8 mouse cellular contexts compared by ENCODE assay signal in the genomic region with DNA sequence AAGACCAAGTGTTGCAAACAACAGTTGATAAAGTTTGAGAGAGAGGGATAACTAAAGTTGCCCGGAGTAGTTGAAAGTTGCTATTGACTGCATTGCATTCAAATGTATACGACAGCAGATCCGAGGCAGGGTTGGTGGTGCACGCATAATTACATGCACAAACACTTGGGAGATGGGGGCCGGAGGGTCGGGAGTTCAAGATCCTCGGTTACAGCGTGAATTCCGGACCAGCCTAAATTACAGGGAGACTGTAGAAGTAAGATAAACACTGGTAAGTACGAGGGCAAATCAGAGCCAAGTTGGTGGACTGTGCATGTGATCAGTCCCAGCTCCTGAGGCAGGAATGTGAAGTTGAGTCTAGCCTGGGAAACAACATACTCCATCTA. TPM values are rescaled to one million over a fixed set of nuclear protein-coding genes. Genes with fewer than 3 reads are reported as not detected.
DNase-seq lines count a peak whose midpoint lies in the region; ATAC-seq and TF ChIP-seq lines count a peak whose summit lies in the region.

No protein-coding gene starts in this region.

- WGBS in cerebellum, adult 2 months, result 2% methylated on average over 10 of the region's 10 CpGs
- WGBS in forebrain, embryonic 13.5 days, result 4% methylated on average over 10 of the region's 10 CpGs
- 1% methylated on average over 10 of the region's 10 CpGs for WGBS in liver, embryonic 13.5 days (ENCODE audit: insufficient replicate concordance)

- H3K36me3 ChIP-seq in forebrain, embryonic 13.5 days (ENCODE audit: poor library complexity, severe bottlenecking), result peaks cover 36% of the 10 kb centered on the region
- H3K36me3 ChIP-seq in liver, embryonic 13.5 days, result peaks cover 32% of the 10 kb centered on the region

- H3K27me3 ChIP-seq in cerebellum, adult 2 months (ENCODE audit: control insufficient read depth, insufficient read depth, low read length), result no peaks in the 10 kb centered on the region
- no peaks in the 10 kb centered on the region for H3K27me3 ChIP-seq in forebrain, embryonic 13.5 days
- H3K27me3 ChIP-seq in liver, embryonic 13.5 days, result no peaks in the 10 kb centered on the region

- ATAC-seq in forebrain, embryonic 13.5 days, result peak; percentile 48; the same call in 1 of the 2 replicates
- ATAC-seq in liver, embryonic 13.5 days (ENCODE audit: low read depth), result peak; percentile 20; the same call in 1 of the 2 replicates

- peak overlapping the region; percentile 97 for H3K4me2 ChIP-seq in forebrain, embryonic 13.5 days
- peak overlapping the region; percentile 76 for H3K4me2 ChIP-seq in liver, embryonic 13.5 days

- peak in 1 of 2 experiments; percentile 16 for DNase-seq in cerebellum, adult 2 months
- DNase-seq in cerebellum, adult 11-12 months, result no peak
- peak; percentile 37 for DNase-seq in 3T3-L1 (ENCODE audit: low read depth, low spot score)
- no peak for DNase-seq in liver, embryonic 13.5 days
- DNase-seq in frontal cortex, postnatal 25 days (ENCODE audit: low spot score in 2 of 2), result no peak
- DNase-seq in yolk sac, embryonic 10.5 days (ENCODE audit: low spot score), result no peak
- no peak for DNase-seq in ovary, postnatal 10 days (ENCODE audit: low spot score)

- no peak overlapping the region for H3K27ac ChIP-seq in cerebellum, adult 2 months (ENCODE audit: insufficient read depth, low read length)
- no peak overlapping the region for H3K27ac ChIP-seq in forebrain, embryonic 13.5 days
- H3K27ac ChIP-seq in liver, embryonic 13.5 days, result 0 out of 2 replicates have a peak overlapping the region, but pooled peaks have one; percentile 10

- H3K4me3 ChIP-seq in cerebellum, adult 2 months (replicated peaks; ENCODE audit: insufficient read depth, low read depth, low read length), result peak overlapping the region; percentile 77
- peak overlapping the region; percentile 94 for H3K4me3 ChIP-seq in forebrain, embryonic 13.5 days
- peak overlapping the region; percentile 92 for H3K4me3 ChIP-seq in liver, embryonic 13.5 days (replicated peaks)

- peak overlapping the region; percentile 90 for H3K9ac ChIP-seq in forebrain, embryonic 13.5 days
- peak overlapping the region; percentile 79 for H3K9ac ChIP-seq in liver, embryonic 13.5 days

- H3K4me1 ChIP-seq in cerebellum, adult 2 months (ENCODE audit: control insufficient read depth, insufficient read depth, low read length), result peaks cover 3% of the 10 kb centered on the region; the same call in 1 of the 2 replicates
- peaks cover 14% of the 10 kb centered on the region for H3K4me1 ChIP-seq in forebrain, embryonic 13.5 days
- H3K4me1 ChIP-seq in liver, embryonic 13.5 days (replicated peaks), result peaks cover 19% of the 10 kb centered on the region

- no peak for TF ChIP-seq POLR2A in cerebellum, adult 2 months (IDR thresholded peaks at IDR 0.05; ENCODE audit: borderline replicate concordance, insufficient read depth, low read length)

- no peak for TF ChIP-seq CTCF in cerebellum, adult 2 months (IDR thresholded peaks at IDR 0.05; ENCODE audit: borderline replicate concordance, insufficient read depth, low read depth, low read length)

- H3K9me3 ChIP-seq in forebrain, embryonic 13.5 days (replicated peaks), result no peaks in the 10 kb centered on the region
- no peaks in the 10 kb centered on the region for H3K9me3 ChIP-seq in liver, embryonic 13.5 days (replicated peaks)

RNA-seq across cellular contexts. Expression of a gene that starts 0.6 kb away (rescaled TPM):
- polyA plus RNA-seq in cerebellum, adult 2 months (2012; rRNA removed), result 35.8 and 40.7 TPM in 2 replicates
- 50.4 and 57.9 TPM in 2 replicates for polyA plus RNA-seq in forebrain, embryonic 13.5 days (2015; fragmentation: Nextera tagmentation; extraction: Ambion mirVana)
- polyA plus RNA-seq in liver, embryonic 13.5 days (2015; fragmentation: Nextera tagmentation; extraction: Ambion mirVana), result 31.7 and 33.7 TPM in 2 replicates

RNA-seq across cellular contexts. Expression of a gene that starts 17.4 kb away (rescaled TPM):
- 30.4 and 31.4 TPM in 2 replicates for polyA plus RNA-seq in cerebellum, adult 2 months (2012; rRNA removed)
- polyA plus RNA-seq in forebrain, embryonic 13.5 days (2015; fragmentation: Nextera tagmentation; extraction: Ambion mirVana), result 319 and 375 TPM in 2 replicates
- 24.6 and 29.9 TPM in 2 replicates for polyA plus RNA-seq in liver, embryonic 13.5 days (2015; fragmentation: Nextera tagmentation; extraction: Ambion mirVana)

RNA-seq across cellular contexts. Expression of a gene that starts 21.4 kb away (rescaled TPM):
- polyA plus RNA-seq in cerebellum, adult 2 months (2012; rRNA removed), result 14.7 and 16.6 TPM in 2 replicates
- 29.5 and 34.5 TPM in 2 replicates for polyA plus RNA-seq in forebrain, embryonic 13.5 days (2015; fragmentation: Nextera tagmentation; extraction: Ambion mirVana)
- 17.7 and 19.9 TPM in 2 replicates for polyA plus RNA-seq in liver, embryonic 13.5 days (2015; fragmentation: Nextera tagmentation; extraction: Ambion mirVana)
